Mouse (Mus musculus): ENCODE measurements around the gene Dnajc12.

DNA sequence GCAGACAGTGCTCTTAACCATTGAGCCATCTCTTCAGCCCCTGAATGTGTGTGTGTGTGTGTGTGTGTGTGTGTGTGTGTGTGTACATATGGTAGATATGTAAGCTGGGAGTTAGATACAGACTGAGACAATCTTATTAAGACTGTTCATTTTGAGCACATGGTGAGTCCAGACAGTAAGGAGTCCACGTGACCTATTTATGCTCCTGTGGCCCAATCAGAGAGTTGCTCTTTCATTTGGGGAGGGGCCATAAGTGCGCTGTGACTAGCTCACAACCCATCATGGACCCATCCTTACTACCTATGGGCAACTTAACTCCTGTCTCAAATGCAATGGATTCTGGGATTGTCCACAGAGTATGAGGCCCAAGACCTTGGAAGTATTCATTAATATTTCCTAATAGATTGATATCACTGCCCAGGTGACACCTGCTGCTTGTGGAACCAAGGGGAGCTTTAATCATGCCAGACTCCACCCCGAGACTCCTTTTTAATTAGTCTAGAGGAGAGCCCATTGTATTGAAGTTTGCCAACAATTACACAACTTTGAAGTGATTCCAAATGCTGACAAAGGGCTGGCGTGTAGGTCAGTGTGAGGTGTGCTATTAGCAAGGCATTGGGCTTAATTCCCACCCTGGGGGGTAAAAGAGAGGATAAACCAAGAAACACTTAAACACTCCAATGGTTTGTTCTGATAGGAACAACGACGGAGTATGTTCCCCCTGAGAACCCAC lies 3.1 kb upstream of the Dnajc12 start:
- TF ChIP-seq POLR2A (IDR thresholded peaks at IDR 0.05; ENCODE audit: borderline replicate concordance, control insufficient read depth, low read depth, low read length) (no peak), CTCF (IDR thresholded peaks at IDR 0.05; ENCODE audit: control insufficient read depth, insufficient read depth, low read length) (no peak)
